Mouse (Mus musculus) splenic B cell, adult 2 months (primary cell): Measurements from ENCODE around the gene Pgap3.

ENCODE experiments used
- DNase-seq: peaks from one replicate; pipeline ENCODE4 v3.0.0-alpha.2; 2011; ENCODE audit warnings: low read depth, low spot score
- H3K27me3 ChIP-seq: 2 replicates; pipeline ENCODE4 v1.6.1; 2012; ENCODE audit warnings: mild to moderate bottlenecking, low read length, moderate library complexity, mixed read lengths; ENCODE audit not compliant: control insufficient read depth, poor library complexity, insufficient read depth, severe bottlenecking
- H3K36me3 ChIP-seq: 2 replicates; pipeline ENCODE4 v1.6.1; 2012; ENCODE audit warnings: mild to moderate bottlenecking, low read length, moderate library complexity, mixed read lengths; ENCODE audit not compliant: control insufficient read depth, poor library complexity, insufficient read depth, severe bottlenecking

The Pgap3 gene

GRCm38 (mm10) chr11:98380106-98380505 lies 20.2 kb downstream of the Pgap3 start:
- Histone ChIP-seq H3K27me3 (no peaks in the 10 kb centered on the region), H3K36me3 (peaks cover 14% of the 10 kb centered on the region)
- no peak for DNase-seq

- no peak for DNase-seq
- H3K27me3 ChIP-seq = no peaks in the 10 kb centered on the region
- H3K36me3 ChIP-seq = peaks cover 15% of the 10 kb centered on the region
Measured at GRCm38 (mm10) chr11:98379379-98379778, 20.9 kb downstream of the Pgap3 start.

GRCm38 (mm10) chr11:98377787-98378186 lies 22.5 kb downstream of the Pgap3 start:
- DNase-seq = no peak
- H3K36me3 ChIP-seq = peaks cover 15% of the 10 kb centered on the region
- H3K27me3 ChIP-seq = no peaks in the 10 kb centered on the region

DNA sequence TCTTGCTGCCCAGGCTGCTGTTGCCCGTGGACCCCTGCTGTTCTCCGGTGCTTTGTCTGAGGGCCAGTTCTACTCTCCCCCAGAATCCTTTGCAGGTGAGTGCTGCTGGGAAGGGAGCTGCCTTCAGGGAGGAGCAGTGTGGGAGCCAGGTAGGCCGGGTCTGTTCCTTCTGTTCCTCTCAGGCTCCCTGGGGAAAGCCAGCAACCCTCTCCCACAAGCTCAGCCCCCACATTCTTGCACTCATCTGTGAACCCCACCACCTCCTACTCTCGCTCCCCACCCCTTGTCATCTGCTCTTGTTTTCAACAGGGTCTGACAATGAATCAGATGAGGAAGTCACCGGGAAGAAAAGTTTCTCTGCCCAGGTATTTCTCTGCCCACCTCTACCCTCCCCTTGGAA lies 23.5 kb downstream of the Pgap3 start:
- no peak for DNase-seq
- Histone ChIP-seq H3K36me3 (peaks cover 15% of the 10 kb centered on the region), H3K27me3 (no peaks in the 10 kb centered on the region)

DNA sequence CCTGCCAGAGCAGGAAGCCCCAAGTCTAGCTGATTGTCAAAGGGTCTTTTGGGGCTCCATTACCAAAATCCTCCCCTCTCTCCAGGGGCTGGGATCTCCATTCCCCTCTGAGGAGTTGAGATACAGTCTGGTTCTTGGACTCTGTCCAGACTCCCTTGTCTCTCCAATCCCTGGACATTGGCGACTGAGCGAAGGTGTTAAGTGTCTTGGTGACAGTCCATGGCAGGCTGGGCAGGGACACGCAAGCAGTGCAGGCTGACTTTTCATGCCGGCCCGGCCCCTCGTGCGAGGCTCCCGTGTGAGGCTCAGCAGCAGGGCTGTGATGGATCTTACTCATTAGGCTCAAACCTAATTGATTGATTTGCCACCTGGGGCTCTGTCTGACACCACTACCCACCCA lies 26.0 kb downstream of the Pgap3 start:
- DNase-seq = no peak
- Histone ChIP-seq H3K27me3 (no peaks in the 10 kb centered on the region), H3K36me3 (peaks cover 9% of the 10 kb centered on the region)

DNA sequence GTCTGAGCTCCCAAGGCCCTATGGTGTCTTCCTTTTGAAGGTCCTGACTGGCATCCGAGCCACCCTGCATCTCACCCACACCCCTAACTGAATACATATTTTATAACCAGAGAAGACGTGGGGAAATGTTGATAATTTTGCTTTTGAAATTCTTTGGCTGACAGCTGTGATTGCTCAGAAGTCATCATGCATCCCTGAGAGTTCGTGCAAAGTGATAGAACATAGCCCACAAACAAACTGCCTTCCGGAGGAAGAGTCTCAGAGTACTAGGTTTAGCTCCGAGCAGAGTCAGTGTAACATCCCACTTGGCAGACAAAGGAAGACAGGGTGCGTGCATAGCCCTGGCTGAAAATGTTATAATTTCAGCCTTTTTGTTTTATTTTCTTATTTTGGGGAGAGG lies 27.0 kb downstream of the Pgap3 start:
- Histone ChIP-seq H3K27me3 (no peaks in the 10 kb centered on the region), H3K36me3 (peaks cover 9% of the 10 kb centered on the region)
- DNase-seq = no peak

DNA sequence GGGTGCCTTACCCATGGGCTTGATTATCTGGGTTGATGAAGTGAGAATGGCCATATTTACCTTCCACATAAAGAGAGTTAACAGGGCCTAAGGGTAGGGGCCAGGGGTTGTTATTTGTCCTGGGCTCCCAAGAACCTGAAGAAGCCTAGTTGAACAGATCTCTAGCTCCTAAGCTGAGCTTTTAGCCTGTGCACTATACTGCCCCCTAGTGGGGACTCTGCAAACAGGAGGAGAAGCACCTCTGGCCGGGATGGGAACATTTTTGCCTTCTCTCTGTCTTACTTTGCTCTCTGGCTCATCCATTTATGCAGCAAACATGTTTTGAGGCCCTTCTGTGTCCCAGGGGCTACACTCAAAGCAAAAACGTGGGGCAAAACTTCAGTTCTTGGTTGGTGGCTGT lies 27.9 kb downstream of the Pgap3 start:
- no peaks in the 10 kb centered on the region for H3K27me3 ChIP-seq
- H3K36me3 ChIP-seq = peaks cover 9% of the 10 kb centered on the region
- peak; percentile 82 for DNase-seq

DNA sequence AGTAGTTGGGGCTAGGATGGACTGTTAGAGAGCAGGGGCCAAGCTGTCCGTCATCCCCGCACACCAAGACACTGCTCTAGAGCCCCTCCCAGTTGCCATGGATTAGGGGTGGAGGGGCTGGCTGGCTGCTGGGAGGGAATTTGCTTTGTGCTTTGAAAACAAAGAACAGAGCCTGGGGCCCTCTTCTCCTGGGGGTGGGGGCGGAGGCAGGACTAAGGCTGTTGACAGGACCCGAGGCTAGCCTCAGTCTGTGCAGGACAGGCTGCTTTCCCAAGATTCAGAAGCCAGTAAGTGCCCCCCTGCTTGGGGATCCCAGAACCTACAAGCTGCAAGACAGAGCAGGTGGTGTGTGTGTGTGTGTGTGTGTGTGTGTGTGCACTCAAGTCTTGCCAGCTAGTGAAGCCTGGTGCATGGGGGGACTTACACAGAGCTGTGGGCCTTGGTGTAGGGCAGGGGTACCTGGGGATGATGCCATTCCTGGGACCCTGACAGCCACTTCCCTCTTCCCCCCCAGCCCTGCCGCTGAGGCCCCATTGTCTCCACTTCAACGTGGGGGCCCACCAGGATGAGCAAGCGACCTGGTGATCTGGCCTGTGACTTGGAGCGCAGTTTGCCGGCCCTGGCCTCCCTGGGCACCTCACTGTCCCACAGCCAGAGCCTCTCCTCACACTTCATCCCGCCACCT lies 28.6 kb downstream of the Pgap3 start:
- peaks cover 6% of the 10 kb centered on the region for H3K36me3 ChIP-seq
- no peak for DNase-seq
- no peaks in the 10 kb centered on the region for H3K27me3 ChIP-seq

DNA sequence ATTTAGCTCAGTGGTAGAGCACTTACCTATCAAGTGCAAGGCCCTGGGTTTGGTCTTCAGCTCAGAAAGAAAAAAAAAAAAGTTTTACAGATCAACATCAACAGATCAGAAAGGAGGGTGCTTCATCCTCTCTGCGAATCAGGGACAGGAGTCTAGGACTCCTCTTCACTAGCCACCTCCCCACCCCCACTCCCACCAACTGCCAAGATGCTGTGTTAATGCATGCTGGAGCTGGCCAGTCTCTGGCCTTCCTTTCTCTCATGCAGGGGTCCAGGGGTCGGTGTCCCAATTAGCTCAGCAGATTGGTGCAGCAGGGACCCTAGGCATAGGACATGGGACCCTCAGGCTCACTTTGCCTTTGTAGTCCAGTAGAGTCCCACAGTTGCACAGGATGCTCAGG lies 29.7 kb downstream of the Pgap3 start:
- H3K27me3 ChIP-seq = no peaks in the 10 kb centered on the region
- peaks cover 6% of the 10 kb centered on the region for H3K36me3 ChIP-seq
- no peak for DNase-seq

- no peak for DNase-seq
- no peaks in the 10 kb centered on the region; the same call in 1 of the 2 replicates for H3K36me3 ChIP-seq
Measured at GRCm38 (mm10) chr11:98369337-98369736, 31.0 kb downstream of the Pgap3 start.

DNA sequence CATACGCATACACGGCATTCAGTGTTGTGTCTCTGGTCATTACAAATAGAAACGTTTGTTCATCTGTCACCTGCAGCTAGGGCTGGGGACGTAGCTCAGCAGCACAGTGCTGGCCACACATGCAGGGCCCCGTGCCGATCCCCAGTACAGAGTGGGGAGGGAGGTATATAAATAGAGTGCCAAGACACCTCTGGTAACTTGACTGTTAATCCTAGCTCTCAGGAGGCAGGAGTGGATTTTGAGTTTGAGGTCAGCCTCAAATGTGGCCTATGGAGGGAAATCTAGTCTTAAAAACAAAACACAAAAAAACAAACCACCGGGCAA lies 32.5 kb downstream of the Pgap3 start:
- Histone ChIP-seq H3K27me3 (no peaks in the 10 kb centered on the region), H3K36me3 (no peaks in the 10 kb centered on the region; the same call in 1 of the 2 replicates)
- no peak for DNase-seq

More at GRCm38 (mm10) chr11:98369337-98369736, 31.0 kb downstream of the Pgap3 start:
- H3K27me3 ChIP-seq = no peaks in the 10 kb centered on the region

DNA sequence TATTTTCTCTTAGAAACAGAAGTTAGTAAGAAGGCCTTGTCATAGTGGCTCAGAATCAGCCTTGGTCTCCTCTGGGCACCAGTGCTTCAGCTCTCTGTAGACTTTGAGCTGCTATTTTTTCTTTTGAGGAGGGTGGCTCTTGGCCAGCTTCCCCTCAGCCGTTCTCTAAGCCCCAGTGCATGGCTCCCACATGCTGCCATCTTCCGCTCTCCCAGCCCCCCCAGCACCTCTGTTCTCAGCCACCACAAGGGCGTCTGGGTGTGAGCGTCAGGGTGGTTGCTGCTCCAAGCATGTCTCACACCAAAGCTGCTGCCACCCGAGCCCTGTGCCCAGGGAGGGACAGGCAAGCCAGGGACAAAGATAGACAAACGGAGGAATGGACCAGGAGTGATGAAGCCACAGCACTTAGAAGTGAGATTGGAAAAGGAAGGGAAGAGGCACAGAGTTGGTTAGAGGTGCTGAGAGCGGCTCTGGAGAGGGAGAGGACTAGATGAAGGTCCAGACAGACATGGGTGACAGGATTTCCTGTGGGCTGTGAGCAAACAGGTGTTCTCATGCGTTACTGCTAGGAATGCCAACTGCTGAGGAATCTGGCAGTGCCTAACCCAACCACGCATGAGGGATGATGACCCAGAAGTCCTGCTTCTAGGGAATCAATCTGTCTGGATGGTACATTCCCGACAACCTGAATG lies 33.0 kb downstream of the Pgap3 start:
- no peaks in the 10 kb centered on the region; the same call in 1 of the 2 replicates for H3K36me3 ChIP-seq
- H3K27me3 ChIP-seq = no peaks in the 10 kb centered on the region
- no peak for DNase-seq

- Histone ChIP-seq H3K36me3 (no peaks in the 10 kb centered on the region; the same call in 1 of the 2 replicates), H3K27me3 (no peaks in the 10 kb centered on the region)
- DNase-seq = peak; percentile 49
Measured at GRCm38 (mm10) chr11:98366290-98366689, 34.0 kb downstream of the Pgap3 start.

DNA sequence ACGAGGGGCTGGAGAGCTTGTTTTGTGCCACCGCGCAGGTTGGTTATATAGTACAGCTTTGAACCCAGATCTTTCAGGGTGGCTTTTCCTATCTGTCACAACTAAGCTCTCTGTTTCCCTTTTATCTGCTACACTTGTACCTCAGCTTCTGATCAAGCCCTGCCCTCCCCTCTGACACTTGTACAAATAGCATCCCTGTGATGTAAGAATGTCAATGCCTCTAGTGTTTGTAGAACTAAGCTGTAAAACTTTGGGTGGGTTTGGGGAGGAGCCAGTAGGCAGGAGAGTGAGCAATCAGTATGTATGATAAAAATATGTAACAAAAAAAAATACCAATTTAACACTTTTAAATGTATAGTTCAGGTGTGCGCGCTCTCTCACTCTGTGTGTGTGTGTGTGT lies 35.9 kb downstream of the Pgap3 start:
- H3K36me3 ChIP-seq = no peaks in the 10 kb centered on the region
- no peaks in the 10 kb centered on the region for H3K27me3 ChIP-seq
- no peak for DNase-seq

GRCm38 (mm10) chr11:98363817-98364216 lies 36.5 kb downstream of the Pgap3 start:
- DNase-seq = no peak
- H3K36me3 ChIP-seq = no peaks in the 10 kb centered on the region
- no peaks in the 10 kb centered on the region for H3K27me3 ChIP-seq
